Mouse (Mus musculus) kidney, embryonic 14.5 days (tissue): ENCODE data around the gene Gm17581. TPM values are rescaled to one million over a fixed set of nuclear protein-coding genes. Genes with fewer than 3 reads are reported as not detected.
"Not testable (repeated sequence)": the region's sequence is repeated elsewhere in the genome, so short reads cannot be mapped to it uniquely, and the experiment has no call there.

ENCODE experiments used
- ATAC-seq: fragments of 200-750 bp; cut with Nextera tagmentation; 2 replicates; pipeline ENCODE4 v1.8.0; 2017; ENCODE audit warnings: moderate number of reproducible peaks, mild to moderate bottlenecking, moderate TSS enrichment, moderate library complexity; ENCODE audit not compliant: low FRiP score, low TSS enrichment
- H3K27ac ChIP-seq: fragments of 300-500 bp; sonication (generic); 2 replicates; pipeline ENCODE4 v1.5.1; 2014; ENCODE audit warnings: low read depth, mild to moderate bottlenecking, low read length, moderate library complexity, mixed read lengths
- H3K27me3 ChIP-seq: fragments of 300-500 bp; sonication (generic); 2 replicates; pipeline ENCODE4 v1.6.1; 2014; ENCODE audit warnings: mild to moderate bottlenecking, low read length; ENCODE audit not compliant: control insufficient read depth, insufficient read depth
- H3K36me3 ChIP-seq: fragments of 300-500 bp; sonication (generic); 2 replicates; pipeline ENCODE4 v1.6.1; 2014; ENCODE audit warnings: low read length, mixed read lengths; ENCODE audit not compliant: control insufficient read depth, insufficient read depth
- H3K4me1 ChIP-seq: fragments of 300-500 bp; sonication (generic); 2 replicates; pipeline ENCODE4 v1.6.1; 2014; ENCODE audit warnings: low read length, mixed read lengths; ENCODE audit not compliant: control insufficient read depth, insufficient read depth
- H3K4me2 ChIP-seq: fragments of 300-500 bp; sonication (generic); replicated peaks from 2 replicates; pipeline ENCODE4 v1.6.1; 2014; ENCODE audit warnings: low read depth, mild to moderate bottlenecking, low read length
- H3K4me3 ChIP-seq: fragments of 300-500 bp; sonication (generic); 2 replicates; pipeline ENCODE4 v1.5.1; 2014; ENCODE audit warnings: mild to moderate bottlenecking, low read length
- H3K9ac ChIP-seq: fragments of 300-500 bp; sonication (generic); 2 replicates; pipeline ENCODE4 v1.6.1; 2014; ENCODE audit warnings: low read depth, mild to moderate bottlenecking, low read length, moderate library complexity
- H3K9me3 ChIP-seq: fragments of 300-500 bp; sonication (generic); 2 replicates; pipeline ENCODE4 v1.6.1; 2016; ENCODE audit warnings: low read length; ENCODE audit not compliant: control insufficient read depth
- WGBS: fragments of 180-500 bp; shearing (Covaris S2); extraction: QIAGEN DNeasy Blood & Tissue Kit; methylation state at CpG from one replicate; pipeline ENCODE4 v1.1.7; 2014; 5-methylcytosine and 5-hydroxymethylcytosine counted together
- polyA plus RNA-seq: library from polyadenylated mRNA; unstranded; fragments of >200 nt; fragmentation: Nextera tagmentation; extraction: Ambion mirVana; gene quantifications from 2 replicates; pipeline ENCODE4 v1.2.1, GENCODE M21; 2014

Gene Gm17581
- polyA plus RNA-seq, 1 experiment from 2014 or later = not detected

DNA sequence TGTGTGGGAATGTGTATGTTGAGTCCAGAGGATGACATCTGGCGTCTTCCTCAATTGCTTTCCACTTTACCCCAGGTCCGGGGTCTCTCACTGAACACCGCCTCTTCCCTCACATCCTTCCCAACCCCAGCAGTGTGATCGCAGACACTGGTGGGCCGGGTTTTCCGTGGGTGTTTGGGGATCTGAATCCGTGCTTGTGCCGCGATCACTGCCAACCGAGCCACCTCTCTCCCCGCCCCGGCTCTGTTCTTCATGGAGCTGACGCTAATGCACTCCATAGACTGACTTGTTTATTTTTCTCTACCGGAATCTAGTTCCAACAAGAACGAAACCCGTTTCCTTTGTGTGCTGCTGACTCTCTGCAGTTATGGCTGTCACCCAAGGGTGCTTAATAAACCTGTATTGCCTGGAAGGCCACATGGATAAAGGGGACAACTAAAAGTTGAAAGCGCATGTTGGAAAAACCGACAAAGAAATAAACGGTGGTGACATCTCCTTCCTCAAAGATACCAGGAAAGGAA is 34.2 kb downstream of the Gm17581 start:
- Histone ChIP-seq H3K36me3 (0 out of 2 replicates have a peak, but pooled peaks cover 13% of the 10 kb centered on the region), H3K9ac (no peak overlapping the region), H3K27ac (no peak overlapping the region), H3K4me1 (no peaks in the 10 kb centered on the region), H3K27me3 (no peaks in the 10 kb centered on the region), H3K4me2 (no peak overlapping the region), H3K4me3 (no peak overlapping the region), H3K9me3 (no peaks in the 10 kb centered on the region)
- 89% methylated on average over 19 of the region's 19 CpGs for WGBS
- no peak for ATAC-seq

DNA sequence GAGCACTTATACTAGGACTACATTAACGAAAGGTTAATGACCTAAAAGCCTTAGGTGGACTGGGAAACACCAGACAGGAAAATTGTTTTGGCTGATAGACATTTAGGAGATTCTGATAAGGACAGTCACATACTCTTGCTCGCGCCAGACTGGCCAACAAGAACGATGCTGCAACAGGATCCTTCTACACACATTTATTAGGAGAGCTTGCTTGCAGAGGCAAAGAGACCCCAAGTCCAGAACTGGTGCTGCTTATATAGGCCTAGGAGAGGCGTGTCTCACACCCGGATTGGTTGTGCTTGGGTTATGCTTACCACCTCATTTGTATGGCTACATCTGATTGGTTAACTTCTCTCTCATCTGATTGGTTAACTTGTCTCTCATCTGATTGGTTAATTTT is 37.2 kb downstream of the Gm17581 start:
- not testable (repeated sequence) for H3K4me3 ChIP-seq, H3K4me2 ChIP-seq, ATAC-seq, H3K9ac ChIP-seq, H3K9me3 ChIP-seq, H3K4me1 ChIP-seq, H3K36me3 ChIP-seq, H3K27ac ChIP-seq, H3K27me3 ChIP-seq
- WGBS = 90% methylated on average over 6 of the region's 6 CpGs

DNA sequence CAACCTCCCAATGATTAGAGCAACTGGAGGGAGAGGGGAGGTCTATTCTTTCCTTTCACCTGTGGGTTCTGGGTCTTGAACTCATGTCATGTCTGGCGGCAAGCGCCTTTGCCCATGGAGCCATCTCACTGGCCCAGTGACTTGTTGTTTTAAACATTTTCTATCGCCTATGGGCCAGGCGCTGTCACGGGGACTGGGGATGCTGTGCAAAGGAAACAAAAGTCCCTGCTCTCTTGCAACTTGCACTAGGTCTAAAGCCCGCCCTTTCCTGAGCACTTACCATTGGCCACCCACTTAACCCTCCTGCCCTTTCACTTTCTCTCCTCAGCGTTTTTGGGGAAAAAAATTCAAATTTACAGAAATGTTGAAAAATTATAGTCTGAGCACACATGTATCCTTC is 38.8 kb downstream of the Gm17581 start:
- Histone ChIP-seq H3K4me3 (no peak overlapping the region), H3K4me1 (no peaks in the 10 kb centered on the region), H3K36me3 (no peaks in the 10 kb centered on the region), H3K27me3 (no peaks in the 10 kb centered on the region), H3K4me2 (no peak overlapping the region), H3K27ac (no peak overlapping the region), H3K9ac (no peak overlapping the region), H3K9me3 (no peaks in the 10 kb centered on the region)
- WGBS = 78% methylated on average over 7 of the region's 7 CpGs
- ATAC-seq = no peak

DNA sequence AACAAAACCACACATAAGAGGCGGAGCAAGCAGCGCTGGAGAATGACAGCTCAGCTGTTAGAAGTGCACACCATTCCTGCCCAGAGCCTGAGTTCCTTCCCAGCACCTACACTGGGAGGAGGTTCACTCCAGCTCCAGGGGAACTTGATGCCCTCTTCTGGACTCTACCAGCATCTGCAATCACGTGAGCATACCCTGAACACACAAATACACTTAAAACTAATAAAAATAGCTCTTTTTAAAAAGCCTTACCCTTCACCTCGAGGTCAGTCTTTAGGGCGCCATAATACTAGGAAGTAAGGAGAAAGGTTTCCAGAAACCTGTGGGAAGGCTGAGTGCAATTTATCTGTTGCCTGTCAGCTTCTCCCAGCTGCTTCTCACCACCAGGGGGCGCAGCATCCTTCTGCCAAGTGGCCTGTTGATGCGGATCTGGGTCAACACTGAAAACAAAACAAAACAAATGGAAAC is 39.5 kb downstream of the Gm17581 start:
- 19% methylated on average over 7 of the region's 7 CpGs for WGBS

DNA sequence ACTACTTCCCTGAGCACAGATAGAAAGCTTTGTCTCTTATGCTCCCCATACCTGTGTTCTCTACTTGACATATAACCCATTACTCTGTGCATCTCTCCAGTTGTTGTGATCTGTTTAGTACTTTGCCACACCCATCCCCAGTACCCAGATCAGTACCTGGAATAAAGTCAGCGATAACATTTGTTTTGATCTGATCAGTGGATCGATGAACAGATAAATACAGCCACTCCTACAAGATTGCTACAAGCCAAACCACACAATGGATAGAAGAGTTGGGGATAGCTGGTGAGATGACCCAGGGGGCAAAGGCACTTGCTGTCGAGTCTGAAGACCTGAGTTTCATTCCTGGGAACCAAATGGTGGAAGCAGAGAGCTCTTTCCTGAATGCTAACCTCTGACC is 40.4 kb downstream of the Gm17581 start:
- ATAC-seq = no peak
- Histone ChIP-seq H3K9ac (no peak overlapping the region), H3K4me1 (peaks cover 10% of the 10 kb centered on the region; the same call in 1 of the 2 replicates), H3K27ac (no peak overlapping the region), H3K9me3 (no peaks in the 10 kb centered on the region), H3K36me3 (no peaks in the 10 kb centered on the region), H3K4me2 (no peak overlapping the region), H3K4me3 (no peak overlapping the region), H3K27me3 (no peaks in the 10 kb centered on the region)
- WGBS = 71% methylated on average over 3 of the region's 3 CpGs

More for the DNA sequence above, 39.5 kb downstream of the Gm17581 start:
- H3K36me3 ChIP-seq = no peaks in the 10 kb centered on the region
- H3K4me1 ChIP-seq = peaks cover 2% of the 10 kb centered on the region; the same call in 1 of the 2 replicates
- H3K4me3 ChIP-seq = no peak overlapping the region
- no peak overlapping the region for H3K9ac ChIP-seq
- H3K27me3 ChIP-seq = no peaks in the 10 kb centered on the region
- H3K27ac ChIP-seq = no peak overlapping the region
- ATAC-seq = no peak
- H3K4me2 ChIP-seq = no peak overlapping the region
- no peaks in the 10 kb centered on the region for H3K9me3 ChIP-seq

DNA sequence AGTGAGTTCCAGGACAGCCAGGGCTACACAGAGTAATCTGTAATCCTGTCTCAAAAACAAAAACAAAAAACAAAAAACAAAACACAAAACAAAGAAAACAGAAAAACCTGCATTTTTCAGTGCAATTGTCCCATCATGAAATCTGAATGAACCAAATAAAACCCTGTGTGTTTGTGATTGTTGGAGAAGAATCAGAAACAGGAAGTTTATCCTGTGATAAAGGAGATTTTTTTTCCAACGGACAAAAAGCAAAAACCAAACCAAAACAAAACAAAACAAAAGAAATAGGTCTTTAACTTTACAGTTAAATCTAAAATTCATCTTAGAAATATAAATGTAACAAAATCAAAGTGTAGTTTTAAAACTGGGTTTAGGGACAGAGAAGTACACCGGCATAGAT is 41.1 kb downstream of the Gm17581 start:
- H3K9ac ChIP-seq = no peak overlapping the region
- 70% methylated on average over 2 of the region's 2 CpGs for WGBS
- H3K27me3 ChIP-seq = no peaks in the 10 kb centered on the region
- ATAC-seq = no peak
- H3K4me3 ChIP-seq = no peak overlapping the region
- H3K4me2 ChIP-seq = no peak overlapping the region
- no peaks in the 10 kb centered on the region for H3K36me3 ChIP-seq
- H3K4me1 ChIP-seq = peaks cover 14% of the 10 kb centered on the region; the same call in 1 of the 2 replicates
- no peaks in the 10 kb centered on the region for H3K9me3 ChIP-seq
- no peak overlapping the region for H3K27ac ChIP-seq

DNA sequence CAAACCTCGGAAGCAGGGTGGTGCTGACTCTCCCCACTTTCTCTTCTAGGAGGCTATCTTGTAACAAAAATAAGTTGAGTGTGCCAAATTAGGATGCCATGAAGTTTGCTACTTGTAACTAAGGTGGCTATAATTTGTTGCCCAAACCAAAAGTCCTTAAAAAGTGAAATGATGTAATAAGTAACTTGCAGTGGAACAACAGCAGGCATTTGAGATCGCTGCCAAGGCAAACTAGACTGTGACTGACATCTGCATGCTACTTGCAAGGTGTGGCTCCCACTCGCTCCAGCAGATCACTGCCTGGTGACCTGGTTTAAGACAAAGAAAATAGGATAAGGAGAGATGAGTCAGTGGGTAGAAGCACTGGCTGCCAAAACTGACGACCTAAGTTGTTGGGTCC is 42.5 kb downstream of the Gm17581 start:
- no peak overlapping the region for H3K27ac ChIP-seq
- no peaks in the 10 kb centered on the region for H3K9me3 ChIP-seq
- peaks cover 23% of the 10 kb centered on the region; the same call in 1 of the 2 replicates for H3K4me1 ChIP-seq
- H3K36me3 ChIP-seq = no peaks in the 10 kb centered on the region
- WGBS = 79% methylated on average over 4 of the region's 4 CpGs
- no peak for ATAC-seq
- no peak overlapping the region for H3K9ac ChIP-seq
- no peaks in the 10 kb centered on the region for H3K27me3 ChIP-seq
- H3K4me3 ChIP-seq = no peak overlapping the region
- H3K4me2 ChIP-seq = no peak overlapping the region

DNA sequence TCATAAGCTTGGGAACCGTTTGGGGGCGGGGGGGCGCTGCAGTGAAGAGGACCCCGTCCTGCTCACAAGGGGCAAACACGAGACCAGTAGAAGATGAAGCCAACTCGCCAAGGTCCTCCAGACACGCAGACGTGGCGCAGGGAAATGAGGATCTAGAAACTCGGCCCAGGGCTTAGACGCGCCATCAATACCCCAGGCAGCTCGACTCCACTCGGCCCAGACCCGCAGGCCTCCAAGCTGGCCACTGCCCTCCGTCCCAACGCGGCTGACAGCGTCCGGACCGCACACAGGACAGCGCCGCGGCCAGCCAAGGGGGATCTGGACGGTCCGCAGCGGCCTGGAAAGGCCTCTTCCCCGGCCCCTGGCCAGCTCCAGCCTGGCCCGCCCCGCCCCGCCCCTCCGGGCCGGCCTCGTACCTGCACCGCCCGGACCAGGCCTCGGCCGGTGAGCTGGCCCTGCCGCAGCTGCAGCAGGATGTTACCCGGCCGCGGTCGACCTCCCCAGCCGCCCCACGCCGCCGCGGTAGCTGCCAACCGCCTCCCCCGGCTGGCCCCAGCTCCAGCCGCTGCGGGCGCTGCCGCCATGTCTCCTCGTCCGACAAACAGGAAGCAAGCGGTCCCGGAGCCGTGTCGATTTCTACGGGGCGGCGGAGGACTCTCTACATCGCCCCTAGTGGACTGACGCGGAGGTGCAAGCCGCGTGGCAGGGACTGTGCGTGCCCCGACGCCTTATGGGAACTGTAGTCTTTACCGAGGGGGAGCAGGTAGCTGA is 43.8 kb downstream of the Gm17581 start, which contains the start of gene Trpc4ap:
TSS of gene Trpc4ap (minus strand) at position 662 of the 771 bp plus-strand sequence.
- Histone ChIP-seq H3K9ac (peak within 1 kb of the TSS; percentile 95), H3K4me2 (peak within 1 kb of the TSS; percentile 75), H3K4me3 (peak within 1 kb of the TSS; percentile 94), H3K36me3 (peaks cover 8% of the 10 kb centered on the region; the same call in 1 of the 2 replicates), H3K9me3 (no peaks in the 10 kb centered on the region), H3K27ac (peak within 1 kb of the TSS; percentile 88; the same call in 1 of the 2 replicates), H3K4me1 (peaks cover 23% of the 10 kb centered on the region; the same call in 1 of the 2 replicates), H3K27me3 (no peaks in the 10 kb centered on the region)
- under 1% methylated on average over 65 of the region's 72 CpGs for WGBS
- peak; percentile 96 for ATAC-seq

DNA sequence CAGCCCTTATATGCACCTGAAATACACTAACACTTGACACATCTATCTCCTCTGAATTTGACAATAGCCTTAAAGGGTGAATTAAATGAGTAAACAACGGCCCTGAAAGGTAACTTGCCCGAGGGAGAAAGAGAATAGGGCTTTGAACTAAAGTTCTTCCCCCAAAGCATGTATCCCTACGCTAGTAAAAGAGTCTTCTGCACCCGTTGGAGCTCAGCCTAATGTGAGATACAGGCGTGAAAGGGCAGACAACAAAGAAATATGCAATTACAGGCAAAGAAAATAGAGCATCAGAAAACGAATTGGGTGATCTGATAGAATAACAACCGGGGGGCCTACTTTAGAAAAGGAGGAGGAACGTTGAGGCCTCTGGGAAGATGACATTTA is 44.3 kb downstream of the Gm17581 start:
- peak overlapping the region; percentile 95 for H3K9ac ChIP-seq

More for the DNA sequence above, 44.3 kb downstream of the Gm17581 start:
- Histone ChIP-seq H3K4me3 (peak overlapping the region; percentile 94), H3K27me3 (no peaks in the 10 kb centered on the region), H3K27ac (peak overlapping the region; percentile 88; the same call in 1 of the 2 replicates), H3K4me1 (peaks cover 23% of the 10 kb centered on the region; the same call in 1 of the 2 replicates), H3K9me3 (no peaks in the 10 kb centered on the region), H3K4me2 (peak overlapping the region; percentile 75), H3K36me3 (peaks cover 12% of the 10 kb centered on the region; the same call in 1 of the 2 replicates)
- 4% methylated on average over 8 of the region's 8 CpGs for WGBS
- no peak for ATAC-seq
